Mouse (Mus musculus) kidney, adult 2 months (tissue): Measurements from ENCODE around the gene Wfikkn1. TPM values are rescaled to one million over a fixed set of nuclear protein-coding genes. Genes with fewer than 3 reads are reported as not detected.
"Not testable (repeated sequence)": the region's sequence is repeated elsewhere in the genome, so short reads cannot be mapped to it uniquely, and the experiment has no call there.

Experiments
- DNase-seq: peaks from one replicate; pipeline ENCODE4 v3.0.0; 2021
- H3K27ac ChIP-seq: fragments of 200-500 bp; 2 replicates; pipeline ENCODE4 v1.5.1; 2012; ENCODE audit warnings: low read depth, low read length, control low read depth, inconsistent platforms; ENCODE audit not compliant: insufficient read depth
- H3K27me3 ChIP-seq: fragments of 200-500 bp; replicated peaks from 2 replicates; pipeline ENCODE4 v1.6.1; 2012; ENCODE audit warnings: mild to moderate bottlenecking, moderate library complexity, low read length, inconsistent platforms; ENCODE audit not compliant: control insufficient read depth, insufficient read depth
- H3K36me3 ChIP-seq: fragments of 200-500 bp; 2 replicates; pipeline ENCODE4 v1.6.1; 2012; ENCODE audit warnings: mild to moderate bottlenecking, moderate library complexity, low read length, inconsistent platforms; ENCODE audit not compliant: control insufficient read depth, insufficient read depth
- H3K4me1 ChIP-seq: fragments of 200-500 bp; 2 replicates; pipeline ENCODE4 v1.6.1; 2011; ENCODE audit warnings: low read length; ENCODE audit not compliant: control insufficient read depth, insufficient read depth
- H3K4me3 ChIP-seq: fragments of 200-500 bp; 2 replicates; pipeline ENCODE4 v1.5.1; 2011; ENCODE audit warnings: mild to moderate bottlenecking, low read depth, low read length, control low read depth; ENCODE audit not compliant: insufficient read depth
- CTCF ChIP-seq: fragments of 200-500 bp; conservative IDR thresholded peaks from 2 replicates; pipeline ENCODE4 v1.5.1; 2011; ENCODE audit warnings: low read depth, mild to moderate bottlenecking, control low read depth, low read length, moderate library complexity, mixed read lengths; ENCODE audit not compliant: insufficient read depth, insufficient read length
- POLR2A ChIP-seq: fragments of 200-500 bp; IDR thresholded peaks from one replicate; pipeline ENCODE4 v1.6.1; 2011; ENCODE audit warnings: low read depth, low read length, control low read depth
- WGBS: fragments of 180-500 bp; shearing (Covaris S2); methylation state at CpG from one replicate; pipeline ENCODE4 v1.1.7; 2018; 5-methylcytosine and 5-hydroxymethylcytosine counted together
- polyA plus RNA-seq: library from polyadenylated mRNA; depleted of rRNA; stranded (reverse); fragments of >200 nt; gene quantifications from 2 replicates; pipeline ENCODE4 v1.2.3, GENCODE M21; 2012

Wfikkn1 gene
- polyA plus RNA-seq, 1 experiment: 0.31 TPM

- peak; percentile 96 for DNase-seq
- Histone ChIP-seq H3K36me3 (no peaks in the 10 kb centered on the region), H3K4me3 (peak within 1 kb of the TSS; percentile 99), H3K27ac (peak within 1 kb of the TSS; percentile 91), H3K4me1 (peaks cover 36% of the 10 kb centered on the region; the same call in 1 of the 2 replicates), H3K27me3 (no peaks in the 10 kb centered on the region)
- TF ChIP-seq POLR2A: no peak
- TF ChIP-seq CTCF: no peak
- under 1% methylated on average over 25 of the region's 25 CpGs for WGBS
These were observed 5.9 kb downstream of the Wfikkn1 start, which contains the start of gene Mettl26 for GRCm38 (mm10) chr17:25874721-25875170. TSS of gene Mettl26 (plus strand) at chr17:25875074.

GRCm38 (mm10) chr17:25874148-25874720 is 6.4 kb downstream of the Wfikkn1 start:
- no peaks in the 10 kb centered on the region for H3K27me3 ChIP-seq
- TF ChIP-seq CTCF: no peak
- TF ChIP-seq POLR2A: no peak
- peak; percentile 78 for DNase-seq
- H3K4me3 ChIP-seq: peak overlapping the region; percentile 99
- peaks cover 36% of the 10 kb centered on the region; the same call in 1 of the 2 replicates for H3K4me1 ChIP-seq
- 13% methylated on average over 14 of the region's 14 CpGs for whole genome bisulfite sequencing
- H3K27ac ChIP-seq: peak overlapping the region; percentile 91
- H3K36me3 ChIP-seq: no peaks in the 10 kb centered on the region

- H3K27ac ChIP-seq: peak overlapping the region; percentile 91
- 77% methylated on average over 11 of the region's 11 CpGs for WGBS
- no peak for DNase-seq
- H3K27me3 ChIP-seq: no peaks in the 10 kb centered on the region
- no peaks in the 10 kb centered on the region for H3K36me3 ChIP-seq
- no peak overlapping the region for H3K4me3 ChIP-seq
- peaks cover 38% of the 10 kb centered on the region; the same call in 1 of the 2 replicates for H3K4me1 ChIP-seq
- TF ChIP-seq CTCF: no peak
- TF ChIP-seq POLR2A: no peak
These were observed 7.1 kb downstream of the Wfikkn1 start for GRCm38 (mm10) chr17:25873405-25874147.

GRCm38 (mm10) chr17:25872676-25873075 is 8.0 kb downstream of the Wfikkn1 start:
- no peaks in the 10 kb centered on the region for H3K36me3 ChIP-seq
- TF ChIP-seq CTCF (no peak), POLR2A (no peak)
- no peaks in the 10 kb centered on the region for H3K27me3 ChIP-seq
- peaks cover 37% of the 10 kb centered on the region; the same call in 1 of the 2 replicates for H3K4me1 ChIP-seq
- peak overlapping the region; percentile 91 for H3K27ac ChIP-seq
- H3K4me3 ChIP-seq: no peak overlapping the region
- peak; percentile 84 for DNase-seq
- WGBS: 54% methylated on average over 3 of the region's 3 CpGs

GRCm38 (mm10) chr17:25871566-25871965 is 9.1 kb downstream of the Wfikkn1 start:
- Histone ChIP-seq H3K4me1 (peaks cover 29% of the 10 kb centered on the region; the same call in 1 of the 2 replicates), H3K27ac (peak overlapping the region; percentile 91)
- H3K27me3 ChIP-seq, H3K4me3 ChIP-seq, H3K36me3 ChIP-seq: not testable (repeated sequence)
- peak; percentile 45 for DNase-seq

GRCm38 (mm10) chr17:25869954-25870353 is 10.7 kb downstream of the Wfikkn1 start:
- TF ChIP-seq POLR2A: no peak
- no peak for TF ChIP-seq CTCF
- Histone ChIP-seq H3K27ac (no peak overlapping the region), H3K4me1 (peaks cover 21% of the 10 kb centered on the region; the same call in 1 of the 2 replicates), H3K27me3 (no peaks in the 10 kb centered on the region), H3K36me3 (no peaks in the 10 kb centered on the region), H3K4me3 (no peak overlapping the region)
- DNase-seq: no peak
- WGBS: 85% methylated on average over 2 of the region's 2 CpGs

- WGBS: 88% methylated on average over 8 of the region's 8 CpGs
These were observed 11.2 kb downstream of the Wfikkn1 start for GRCm38 (mm10) chr17:25869498-25869897.

More at GRCm38 (mm10) chr17:25869498-25869897, 11.2 kb downstream of the Wfikkn1 start:
- Histone ChIP-seq H3K27me3 (no peaks in the 10 kb centered on the region), H3K36me3 (no peaks in the 10 kb centered on the region), H3K4me3 (no peak overlapping the region), H3K27ac (no peak overlapping the region), H3K4me1 (peaks cover 23% of the 10 kb centered on the region; the same call in 1 of the 2 replicates)
- TF ChIP-seq CTCF: no peak
- TF ChIP-seq POLR2A: no peak
- no peak for DNase-seq
